Mouse (Mus musculus) thymus, adult 2 months (tissue): ENCODE data around the gene Palld. TPM values are rescaled to one million over a fixed set of nuclear protein-coding genes. Genes with fewer than 3 reads are reported as not detected.

Experiments
- DNase-seq: peaks from one replicate; pipeline ENCODE4 v3.0.0; 2021
- H3K27ac ChIP-seq: fragments of 200-500 bp; 2 replicates; pipeline ENCODE4 v1.5.1; 2012; ENCODE audit warnings: low read length, control low read depth; ENCODE audit not compliant: control insufficient read depth, insufficient read depth
- H3K27me3 ChIP-seq: fragments of 200-500 bp; 2 replicates; pipeline ENCODE4 v1.6.1; 2012; ENCODE audit warnings: mild to moderate bottlenecking, low read length, moderate library complexity, mixed read lengths; ENCODE audit not compliant: control insufficient read depth, insufficient read depth
- H3K36me3 ChIP-seq: fragments of 200-500 bp; 2 replicates; pipeline ENCODE4 v1.6.1; 2012; ENCODE audit warnings: mild to moderate bottlenecking, low read length, moderate library complexity; ENCODE audit not compliant: control insufficient read depth, insufficient read depth
- H3K4me1 ChIP-seq: fragments of 200-500 bp; replicated peaks from 2 replicates; pipeline ENCODE4 v1.6.1; 2012; ENCODE audit warnings: low read length; ENCODE audit not compliant: control insufficient read depth, insufficient read depth
- H3K4me3 ChIP-seq: fragments of 200-500 bp; 2 replicates; pipeline ENCODE4 v1.5.1; 2012; ENCODE audit warnings: mild to moderate bottlenecking, low read length, control low read depth, moderate library complexity; ENCODE audit not compliant: control insufficient read depth, insufficient read depth
- CTCF ChIP-seq: fragments of 200-500 bp; IDR thresholded peaks from 2 replicates; pipeline ENCODE4 v1.5.1; 2012; ENCODE audit warnings: mild to moderate bottlenecking, control low read depth, low read length, moderate library complexity, borderline replicate concordance; ENCODE audit not compliant: control insufficient read depth, poor library complexity, insufficient read depth; ENCODE audit errors: extremely low read depth
- POLR2A ChIP-seq: fragments of 200-500 bp; IDR thresholded peaks from 2 replicates; pipeline ENCODE4 v1.6.1; 2012; ENCODE audit warnings: mild to moderate bottlenecking, low read length, control low read depth, moderate library complexity; ENCODE audit not compliant: control insufficient read depth, poor library complexity, insufficient read depth; ENCODE audit errors: extremely low read depth
- WGBS: fragments of 180-500 bp; shearing (Covaris S2); methylation state at CpG from one replicate; pipeline ENCODE4 v1.1.7; 2018; 5-methylcytosine and 5-hydroxymethylcytosine counted together
- polyA plus RNA-seq: library from polyadenylated mRNA; depleted of rRNA; stranded (reverse); fragments of >200 nt; gene quantifications from 2 replicates; pipeline ENCODE4 v1.2.3, GENCODE M21; 2012

Palld gene
- polyA plus RNA-seq, 1 experiment, result 10.6 TPM

DNA sequence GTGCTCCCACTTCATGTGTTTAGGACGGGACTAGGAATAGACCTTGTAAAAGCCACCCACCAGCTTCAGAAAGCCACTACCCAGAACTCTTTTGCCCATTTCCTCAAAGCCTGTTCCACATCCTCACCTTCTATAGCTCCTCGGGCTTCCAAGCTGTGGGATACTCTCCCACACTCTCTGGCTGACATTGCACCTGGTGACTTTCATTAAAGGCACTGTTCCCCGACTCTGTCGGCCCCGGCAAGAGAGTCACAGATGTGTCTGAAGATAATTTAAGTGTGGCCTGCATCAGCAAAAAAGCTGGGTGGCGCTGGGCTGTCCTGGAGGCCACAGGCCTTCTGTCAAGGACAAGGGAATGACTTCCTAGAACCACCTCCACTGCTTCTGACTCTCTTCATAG, 350.3 kb downstream of the Palld start:
- Histone ChIP-seq H3K27me3 (no peaks in the 10 kb centered on the region), H3K27ac (no peak overlapping the region), H3K4me1 (no peaks in the 10 kb centered on the region), H3K4me3 (no peak overlapping the region), H3K36me3 (no peaks in the 10 kb centered on the region)
- no peak for DNase-seq
- WGBS, result 71% methylated on average over 6 of the region's 6 CpGs
- TF ChIP-seq POLR2A (no peak), CTCF (no peak)

DNA sequence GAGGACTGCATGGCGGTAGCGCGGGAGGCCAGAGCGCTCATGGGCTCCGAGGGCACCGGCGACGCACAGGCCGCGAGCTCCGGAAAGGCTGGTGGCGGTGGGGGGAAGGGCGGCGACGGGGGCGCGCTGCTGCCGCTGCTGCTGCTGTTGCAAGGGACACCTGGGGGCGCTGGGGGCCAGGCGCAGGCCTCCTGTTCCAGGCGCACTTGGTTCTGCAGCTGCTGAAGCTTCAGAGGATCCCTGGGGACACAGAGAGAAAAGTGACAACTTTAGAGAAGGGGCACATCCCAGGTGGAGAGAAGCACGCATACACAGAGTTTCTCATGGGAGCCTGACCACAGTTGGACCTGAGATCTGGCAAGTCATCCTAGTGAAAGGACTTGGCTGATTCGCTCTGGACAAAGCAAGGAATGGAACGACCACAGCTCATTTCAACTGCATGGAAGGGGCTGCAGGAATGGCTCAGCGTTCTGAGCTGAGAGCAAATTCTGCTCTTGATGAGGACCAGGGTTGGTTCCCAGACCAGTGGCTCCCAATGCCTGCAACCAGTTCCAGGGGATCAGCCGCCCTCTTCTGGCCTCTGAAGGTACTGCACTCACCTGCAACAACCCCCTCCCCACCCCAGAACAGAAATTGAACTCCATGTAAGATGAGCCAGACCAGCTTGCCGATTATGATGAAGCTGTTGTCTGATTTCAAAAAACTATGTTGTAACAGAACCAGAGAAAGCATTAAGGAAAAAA, 352.3 kb downstream of the Palld start:
- WGBS, result 95% methylated on average over 27 of the region's 27 CpGs
- no peak overlapping the region for H3K27ac ChIP-seq
- peak; percentile 22 for DNase-seq
- no peaks in the 10 kb centered on the region for H3K27me3 ChIP-seq
- peak; percentile 25; the same call in 1 of the 2 replicates for TF ChIP-seq CTCF
- TF ChIP-seq POLR2A, result no peak
- H3K4me3 ChIP-seq, result no peak overlapping the region
- no peaks in the 10 kb centered on the region for H3K4me1 ChIP-seq
- no peaks in the 10 kb centered on the region for H3K36me3 ChIP-seq

DNA sequence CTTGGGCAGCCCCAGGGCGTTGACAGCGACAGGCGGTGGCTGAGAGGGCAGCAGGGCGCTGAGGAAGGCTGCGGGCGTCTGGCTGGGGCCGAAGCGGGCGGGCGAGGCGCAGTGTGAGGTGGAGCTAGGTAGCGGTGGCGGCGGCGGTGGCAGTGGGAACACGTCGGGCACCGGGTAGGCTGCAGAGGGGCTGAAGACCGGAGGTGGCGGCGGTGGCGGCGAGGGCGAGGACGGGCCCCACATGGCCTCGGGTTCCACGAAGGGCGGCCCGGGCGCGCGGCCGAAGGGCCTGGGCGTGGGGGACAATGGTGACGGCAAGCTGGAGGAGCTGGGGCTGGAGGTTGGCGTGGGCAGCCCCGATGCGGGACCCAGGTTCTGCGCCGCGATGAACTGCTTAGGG, 352.9 kb downstream of the Palld start:
- no peak overlapping the region for H3K27ac ChIP-seq
- no peaks in the 10 kb centered on the region for H3K36me3 ChIP-seq
- H3K27me3 ChIP-seq, result no peaks in the 10 kb centered on the region
- WGBS, result 96% methylated on average over 41 of the region's 41 CpGs
- DNase-seq, result no peak
- no peak for TF ChIP-seq POLR2A
- no peak for TF ChIP-seq CTCF
- H3K4me1 ChIP-seq, result no peaks in the 10 kb centered on the region
- no peak overlapping the region for H3K4me3 ChIP-seq

DNA sequence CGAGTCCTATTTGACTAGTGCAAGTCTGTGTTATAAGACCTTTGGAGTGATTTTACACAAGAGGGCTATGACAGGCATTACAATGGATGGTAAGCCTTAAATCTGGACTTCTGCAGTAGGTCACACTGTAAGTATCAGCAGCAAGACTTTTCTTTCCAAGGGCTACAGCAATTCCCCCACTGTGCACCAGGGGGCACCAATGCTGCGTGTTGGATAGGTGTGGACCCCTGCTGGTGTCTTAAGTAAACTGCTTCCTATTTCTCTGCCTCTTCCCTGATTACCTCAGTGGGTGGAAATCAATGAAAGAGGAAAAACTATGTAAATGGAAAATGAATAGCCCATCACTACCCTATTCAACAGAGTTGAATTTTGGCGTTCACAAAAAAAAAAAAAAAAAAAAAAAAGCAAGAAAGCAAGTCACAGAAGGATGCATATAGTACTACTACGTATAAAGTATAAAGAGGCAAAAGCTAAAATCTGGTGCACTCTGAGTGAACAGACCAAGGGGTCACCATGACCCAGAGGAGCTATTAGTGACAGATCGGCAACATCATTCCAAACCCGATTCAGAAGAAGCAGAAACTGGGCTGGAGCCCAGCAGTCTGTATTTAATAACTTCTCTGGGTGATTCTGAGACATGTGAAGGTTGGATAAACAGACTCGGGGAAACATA, 362.5 kb downstream of the Palld start:
- peak; percentile 81 for DNase-seq

DNA sequence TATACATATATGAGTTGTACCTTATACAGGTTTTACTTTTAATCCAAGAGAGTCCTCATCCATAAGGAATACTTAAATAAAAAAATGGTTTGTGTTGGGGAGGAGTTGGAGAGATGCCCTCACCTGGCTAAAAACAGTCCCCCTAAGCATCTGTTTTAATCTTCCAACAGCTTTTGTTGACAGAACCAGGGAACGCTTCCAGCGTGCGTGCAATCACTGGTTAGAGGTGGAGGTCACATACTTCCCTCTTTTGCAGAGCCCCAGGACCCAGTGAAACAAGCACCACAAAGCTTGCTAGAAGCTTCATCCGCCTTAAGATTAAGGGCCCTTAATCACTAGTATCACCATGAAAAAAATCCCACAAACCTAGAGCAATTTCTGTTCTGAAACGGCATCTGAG, 365.0 kb downstream of the Palld start:
- Histone ChIP-seq H3K27me3 (no peaks in the 10 kb centered on the region), H3K4me1 (no peaks in the 10 kb centered on the region), H3K36me3 (no peaks in the 10 kb centered on the region), H3K27ac (no peak overlapping the region), H3K4me3 (no peak overlapping the region)
- no peak for TF ChIP-seq CTCF
- 79% methylated on average over 5 of the region's 5 CpGs for WGBS
- no peak for DNase-seq

More for the DNA sequence above, 362.5 kb downstream of the Palld start:
- H3K27ac ChIP-seq, result no peak overlapping the region
- WGBS, result 62% methylated on average over 7 of the region's 7 CpGs
- H3K36me3 ChIP-seq, result no peaks in the 10 kb centered on the region
- no peak overlapping the region for H3K4me3 ChIP-seq
- no peaks in the 10 kb centered on the region for H3K4me1 ChIP-seq
- no peaks in the 10 kb centered on the region for H3K27me3 ChIP-seq
- no peak for TF ChIP-seq POLR2A
- peak; percentile 78; the same call in 1 of the 2 replicates for TF ChIP-seq CTCF

DNA sequence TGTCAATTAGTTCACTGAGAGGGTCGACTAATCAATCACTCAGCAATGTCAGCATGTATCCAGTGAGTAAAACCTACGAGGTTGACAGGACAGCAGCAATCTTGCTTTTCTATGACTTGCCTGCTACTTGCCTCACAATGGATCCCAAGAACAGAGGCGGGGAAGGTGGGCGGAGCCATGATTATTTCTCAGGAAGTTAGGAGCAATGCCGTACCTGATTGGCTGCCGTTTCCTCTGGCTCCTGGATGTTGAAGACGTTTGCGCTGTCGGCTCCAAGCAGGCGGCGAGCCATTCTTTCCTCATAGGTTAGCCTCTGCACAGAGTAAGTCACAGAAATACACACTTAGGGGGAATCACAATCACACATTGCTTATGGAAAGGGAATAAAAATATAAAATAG, 367.0 kb downstream of the Palld start:
- no peak for DNase-seq
- Histone ChIP-seq H3K4me1 (no peaks in the 10 kb centered on the region), H3K27me3 (no peaks in the 10 kb centered on the region), H3K36me3 (no peaks in the 10 kb centered on the region), H3K27ac (no peak overlapping the region), H3K4me3 (no peak overlapping the region)
- TF ChIP-seq CTCF (no peak), POLR2A (no peak)
- WGBS, result 96% methylated on average over 11 of the region's 11 CpGs
